Mouse (Mus musculus) layer of hippocampus, postnatal 25 days (tissue): ENCODE measurements around the gene Trim40. TPM values are rescaled to one million over a fixed set of nuclear protein-coding genes. Genes with fewer than 3 reads are reported as not detected.

Experiments
- DNase-seq, 2 experiments: peaks; one replicate each; pipeline ENCODE4 v3.0.0; 2022; ENCODE audit warnings: mixed read lengths in 2 of 2, low spot score in 1 of 2; ENCODE audit errors: extremely low spot score in 1 of 2
- total RNA-seq, 2 experiments: library from RNA; stranded (reverse); gene quantifications; 2 replicates each; pipeline ENCODE4 v1.2.3; 2021

The Trim40 gene
- total RNA-seq, 2 experiments from 2014 or later, result not detected

DNA sequence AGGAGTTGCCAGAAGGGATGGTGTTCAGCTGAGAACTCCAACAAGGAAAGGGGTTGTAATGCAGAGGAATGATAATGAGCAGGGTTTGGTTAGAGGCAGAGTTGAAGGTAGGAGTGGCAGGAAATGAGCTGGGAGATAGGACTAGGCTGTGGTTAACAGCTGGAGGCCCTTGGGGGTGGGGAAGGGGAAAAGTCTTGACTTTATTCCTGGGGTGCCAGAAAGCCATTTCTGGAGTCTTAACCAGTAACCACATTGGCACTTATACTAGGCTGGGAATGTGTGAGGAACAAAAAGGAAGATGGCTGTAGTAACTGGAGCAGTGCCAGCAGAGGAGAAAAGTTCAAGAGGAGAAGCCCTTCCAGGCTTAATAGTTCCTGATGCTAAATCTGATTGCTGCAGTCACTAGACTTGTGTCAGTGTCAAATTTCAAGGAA is 45.6 kb downstream of the Trim40 start:
- no peak for DNase-seq

DNA sequence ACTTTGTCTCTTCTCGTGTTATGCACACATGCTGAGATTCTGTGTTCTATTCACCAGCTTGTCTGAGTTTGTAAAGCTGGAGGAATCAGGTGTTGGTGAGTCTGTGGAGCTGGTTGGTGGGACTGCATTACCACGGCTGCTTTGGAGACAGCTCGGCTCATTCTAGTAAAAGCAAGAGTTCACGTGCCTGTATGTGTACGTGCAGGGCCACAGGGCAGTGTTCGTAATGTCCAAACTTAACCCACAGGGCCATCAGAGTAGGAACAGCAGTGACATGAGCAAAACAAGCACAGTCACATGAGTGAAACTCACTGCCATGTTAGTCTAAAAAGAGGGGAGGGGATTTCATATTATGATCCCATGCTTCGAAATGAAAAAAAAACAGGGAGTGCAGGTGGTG is 46.2 kb downstream of the Trim40 start:
- no peak for DNase-seq

DNA sequence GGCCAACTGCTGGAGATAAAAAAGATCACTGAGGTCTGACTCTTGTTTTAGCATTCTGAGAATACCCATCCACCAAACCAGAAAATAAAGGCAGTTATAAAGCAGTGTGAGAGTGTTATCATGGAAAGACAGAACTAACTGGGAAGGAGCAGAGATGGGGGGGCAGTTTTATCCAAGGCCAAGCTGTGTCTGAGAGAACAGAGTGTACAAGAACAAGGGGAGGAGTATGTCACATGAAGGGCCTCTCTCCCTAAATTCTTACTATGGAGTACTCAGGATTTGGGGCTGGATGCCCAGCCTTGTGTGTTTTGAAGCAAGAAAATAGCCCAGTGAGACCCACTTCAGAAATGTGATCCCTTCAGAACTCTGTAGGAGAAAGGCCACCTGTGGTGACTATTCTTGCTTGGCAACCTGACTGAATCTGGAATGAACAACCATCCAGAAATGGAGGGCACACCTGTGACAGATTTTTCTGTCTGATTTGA is 48.9 kb downstream of the Trim40 start:
- no peak for DNase-seq

DNA sequence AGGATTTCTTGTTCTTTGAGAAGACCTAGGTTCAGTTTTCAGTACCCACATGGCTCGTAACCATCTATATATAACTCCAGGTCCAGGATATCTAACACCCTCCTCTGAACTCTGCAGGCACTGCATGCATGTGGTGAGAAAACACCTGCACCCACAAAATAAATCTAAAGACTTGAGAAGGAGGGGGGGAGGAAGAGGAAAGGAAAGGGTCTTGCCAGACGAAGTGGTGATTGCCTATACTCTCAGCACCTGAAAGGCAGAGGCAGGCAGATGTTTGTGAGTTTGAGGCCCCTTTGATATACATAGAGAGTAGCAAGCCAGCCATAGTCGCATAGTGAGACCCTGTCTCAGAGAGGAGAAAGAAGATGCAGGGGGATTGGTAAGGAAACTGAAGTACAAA is 50.0 kb downstream of the Trim40 start:
- no peak for DNase-seq

DNA sequence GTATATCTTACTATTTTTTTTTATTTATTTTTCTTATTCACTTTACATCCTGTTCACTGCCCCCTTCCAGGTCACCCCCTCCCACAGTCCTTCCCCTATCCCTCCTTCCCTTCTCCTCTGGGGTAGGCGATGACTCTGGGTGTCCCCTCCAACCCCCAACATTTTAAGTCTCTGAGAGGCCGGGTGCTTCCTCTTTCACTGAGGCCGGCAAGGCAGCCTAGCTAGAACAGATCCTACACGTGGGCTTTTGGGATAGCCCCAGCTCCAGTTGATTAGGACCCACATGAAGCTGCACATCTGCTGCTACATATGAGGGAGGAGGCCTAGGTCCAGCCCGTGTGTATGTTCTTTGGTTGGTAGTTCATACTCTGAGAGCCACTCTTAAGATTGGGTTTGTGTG is 50.9 kb downstream of the Trim40 start:
- DNase-seq, result no peak

DNA sequence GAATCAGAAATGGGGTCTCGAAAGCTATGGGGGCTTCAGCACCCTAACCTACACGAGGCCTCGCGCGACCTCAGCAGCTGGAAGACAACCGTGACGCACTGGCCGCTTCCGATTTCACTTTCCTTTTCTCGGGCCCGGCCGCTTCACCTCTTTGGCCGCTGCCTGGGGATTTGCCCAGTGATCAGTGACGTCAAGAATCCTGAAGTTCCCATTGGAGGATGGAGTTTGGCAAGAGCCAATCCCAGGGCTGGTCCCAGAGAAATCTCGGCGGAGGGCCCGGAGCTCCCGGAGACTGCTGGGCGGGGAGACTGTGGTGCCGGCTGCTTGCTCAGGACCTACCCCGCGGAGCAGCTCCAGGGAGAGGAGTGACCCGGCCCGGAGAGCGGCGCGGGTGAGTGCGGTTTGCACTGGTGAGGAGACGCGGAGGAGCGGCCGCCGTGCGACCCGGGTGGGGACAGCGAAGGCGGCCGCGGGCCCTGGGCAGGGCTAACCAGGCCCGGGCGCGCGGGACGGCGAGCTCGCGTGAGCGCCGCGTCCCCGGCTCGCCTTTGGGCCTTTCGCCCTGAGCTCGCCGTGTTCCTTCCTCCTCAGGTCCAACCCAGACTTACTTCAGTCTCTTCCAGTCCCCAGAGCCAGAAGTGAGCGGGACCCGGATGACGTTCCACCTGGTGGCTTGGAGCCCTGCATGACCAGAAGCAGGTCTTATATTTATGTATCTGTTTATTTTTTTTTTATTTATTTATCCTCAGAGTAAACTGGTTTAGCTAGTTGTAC is 52.9 kb downstream of the Trim40 start, which contains the start of gene Trim26:
Trim26 (plus strand) TSS at position 261 of the 774 bp plus-strand sequence.
- DNase-seq, result peak; percentile 91 to 92

DNA sequence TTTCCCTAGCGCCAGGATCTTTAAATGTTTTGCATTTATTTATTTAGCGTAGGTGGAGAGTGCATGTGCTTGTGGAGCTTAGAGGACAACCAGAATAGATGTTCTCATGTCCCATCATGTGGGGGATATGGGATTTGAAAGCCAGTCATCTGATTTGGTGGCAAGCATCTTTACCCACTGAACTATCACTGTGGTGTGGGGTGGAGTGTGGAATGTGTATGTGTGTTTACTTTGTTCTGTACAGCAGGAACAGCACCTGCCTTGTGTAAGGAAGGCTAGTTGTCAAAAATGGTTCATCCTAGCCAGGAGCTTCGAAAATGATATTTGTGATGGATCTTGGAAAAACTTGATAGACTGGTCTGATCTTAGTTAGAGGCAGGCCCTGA is 53.5 kb downstream of the Trim40 start:
- DNase-seq, result peak in 1 of 2 experiments; percentile 11

DNA sequence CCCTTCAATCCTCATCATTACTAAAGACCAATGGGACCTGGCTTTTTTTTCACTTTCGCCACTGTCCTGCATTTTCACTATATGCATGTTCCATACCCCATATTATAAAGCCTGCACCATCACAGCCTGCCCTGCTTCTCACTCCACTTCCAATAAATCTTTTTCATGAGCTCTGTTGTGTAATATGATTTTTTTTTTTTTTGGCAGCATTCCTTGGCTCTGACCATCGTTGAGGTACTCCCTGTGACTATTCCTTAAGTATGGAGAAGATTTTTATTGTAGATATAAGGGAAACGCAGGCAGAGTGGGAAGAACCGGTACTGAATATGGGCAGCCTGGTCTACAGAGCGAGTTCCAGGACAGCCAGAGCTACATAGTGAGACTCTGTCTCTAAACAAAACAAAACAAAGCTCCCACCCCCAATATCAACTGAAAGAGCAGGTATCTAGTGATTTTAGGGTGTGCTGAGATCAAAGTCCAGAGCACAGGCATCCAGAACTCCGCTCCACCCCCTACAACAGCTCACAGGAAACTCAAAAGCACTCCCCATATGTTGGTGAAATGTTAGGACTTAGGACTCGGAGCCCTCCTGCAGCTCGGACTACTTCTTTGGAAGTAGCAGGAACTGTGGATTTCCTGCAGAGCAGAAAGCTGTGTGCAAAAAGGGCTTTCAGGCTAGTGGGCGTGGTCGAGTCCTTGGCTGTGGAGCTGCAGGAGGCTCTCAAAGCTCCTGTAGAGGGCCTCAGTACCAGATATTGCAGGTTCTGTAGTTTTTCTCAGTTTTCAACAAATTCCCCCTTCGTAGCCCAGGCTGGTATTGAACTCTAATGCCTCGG is 54.1 kb downstream of the Trim40 start:
- peak; percentile 22 to 32 for DNase-seq

DNA sequence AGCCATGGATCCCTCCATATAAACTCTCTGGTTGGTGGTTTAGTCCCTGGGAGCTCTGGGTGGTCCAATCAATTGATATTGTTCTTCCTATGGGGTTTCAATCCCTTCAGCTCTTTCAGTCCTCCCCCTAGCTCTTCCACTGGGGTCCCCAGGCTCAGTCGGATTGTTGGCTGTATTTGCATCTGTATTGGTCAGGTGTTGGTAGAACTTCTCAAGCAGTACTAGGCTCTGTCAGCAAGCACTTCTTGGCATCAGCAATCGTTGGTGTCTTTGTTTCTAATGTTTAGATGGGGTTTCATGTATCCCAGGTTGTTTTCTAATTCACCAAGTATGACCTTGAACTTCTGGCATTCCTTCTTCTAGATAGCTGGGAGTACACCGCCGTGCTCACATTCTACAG is 57.2 kb downstream of the Trim40 start:
- DNase-seq, result no peak

Other genes starting within 250 kb of the Trim40 start
- not detected for gene H2-M9, start 247.5 kb downstream of the Trim40 start, total RNA-seq
- gene H2-M1, start 217.9 kb downstream of the Trim40 start, total RNA-seq, result not detected
- gene H2-M10.5, start 117.2 kb downstream of the Trim40 start, total RNA-seq, result not detected
- not detected for gene H2-M10.6, start 78.0 kb downstream of the Trim40 start, total RNA-seq
- 10 to 100 TPM; 21.0 to 21.5 TPM for gene Trim26, start 53.0 kb downstream of the Trim40 start, total RNA-seq
- gene Trim15, start 22.9 kb downstream of the Trim40 start, total RNA-seq, result not detected
- under 1 TPM in 1 of 2 experiments, not detected in 1; 0.12 TPM for gene Trim10, start 20.5 kb downstream of the Trim40 start, total RNA-seq
- under 1 TPM in 1 of 2 experiments, not detected in 1; 0.15 TPM for gene Trim31, start 8.0 kb upstream of the Trim40 start, total RNA-seq
- 1 to 10 TPM; 3.2 to 6.4 TPM for gene Rnf39, start 52.8 kb upstream of the Trim40 start, total RNA-seq
- gene Ppp1r11, start 61.6 kb upstream of the Trim40 start, total RNA-seq, result 100 to 1,000 TPM; 122 to 145 TPM
- gene Znrd1, start 68.4 kb upstream of the Trim40 start, total RNA-seq, result 10 to 100 TPM; 36.1 to 39.9 TPM
- gene Znrd1as, start 68.5 kb upstream of the Trim40 start, total RNA-seq, result 1 to 10 TPM; 5.6 to 7.1 TPM
- gene 2410137M14Rik, start 91.1 kb upstream of the Trim40 start, total RNA-seq, result under 1 TPM in 1 of 2 experiments, not detected in 1; 0.32 TPM
- 1 to 10 TPM; 1.2 TPM for gene H2-M5, start 99.4 kb upstream of the Trim40 start, total RNA-seq
- 10 to 100 TPM; 14.5 to 21.7 TPM for gene Zfp57, start 111.0 kb upstream of the Trim40 start, total RNA-seq
- 100 to 1,000 TPM in 1 of 2 experiments, 10 to 100 TPM in 1; 96.8 to 121 TPM for gene Mog, start 133.3 kb upstream of the Trim40 start, total RNA-seq
- 100 to 1,000 TPM; 706 to 708 TPM for gene Gabbr1, start 155.8 kb upstream of the Trim40 start, total RNA-seq
- gene Olfr90, start 198.4 kb upstream of the Trim40 start, total RNA-seq, result under 1 TPM in 1 of 2 experiments, not detected in 1; 0.14 TPM
- not detected for gene Olfr91, start 208.2 kb upstream of the Trim40 start, total RNA-seq
- gene Olfr92, start 230.0 kb upstream of the Trim40 start, total RNA-seq, result not detected